In genomic region chr19:41831718-41832391, GRCm38 (mm10) we compare ENCODE assay signal across 8 mouse cellular contexts. TPM values are rescaled to one million over a fixed set of nuclear protein-coding genes. Genes with fewer than 3 reads are reported as not detected.
A peak's percentile ranks its signal among the peaks of the same experiment; 100 is the strongest.
DNase-seq lines count a peak whose midpoint lies in the region; ATAC-seq and TF ChIP-seq lines count a peak whose summit lies in the region.

No protein-coding gene starts in this region.

- H3K4me1 ChIP-seq in heart, embryonic 16.5 days (ENCODE audit: control insufficient read depth, insufficient read depth, low read length) = peaks cover 16% of the 10 kb centered on the region
- H3K4me1 ChIP-seq in bone marrow macrophage, adult 2 months (ENCODE audit: control insufficient read depth, insufficient read depth, low read length) = peaks cover 9% of the 10 kb centered on the region
- peaks cover 56% of the 10 kb centered on the region for H3K4me1 ChIP-seq in hindbrain, embryonic 10.5 days (replicated peaks)
- peaks cover 45% of the 10 kb centered on the region for H3K4me1 ChIP-seq in midbrain, embryonic 12.5 days

- ATAC-seq in heart, embryonic 16.5 days (replicated peaks; ENCODE audit: extremely low read depth, insufficient read depth, low FRiP score) = no peak
- ATAC-seq in midbrain, embryonic 12.5 days (ENCODE audit: low FRiP score, low read depth) = no peak

- H3K27me3 ChIP-seq in heart, embryonic 16.5 days (ENCODE audit: control insufficient read depth, insufficient read depth, low read length) = peaks cover 8% of the 10 kb centered on the region; the same call in 1 of the 2 replicates
- H3K27me3 ChIP-seq in hindbrain, embryonic 10.5 days (ENCODE audit: insufficient read depth, poor library complexity, severe bottlenecking) = peaks cover 25% of the 10 kb centered on the region
- H3K27me3 ChIP-seq in midbrain, embryonic 12.5 days = peaks cover 29% of the 10 kb centered on the region

- no peak for TF ChIP-seq POLR2A in bone marrow macrophage, adult 2 months (IDR thresholded peaks at IDR 0.05; ENCODE audit: borderline replicate concordance, low read depth, low read length)

- H3K27ac ChIP-seq in heart, embryonic 16.5 days (ENCODE audit: low read length) = no peak overlapping the region
- no peak overlapping the region for H3K27ac ChIP-seq in bone marrow macrophage, adult 2 months (ENCODE audit: insufficient read depth, low read depth, low read length)
- H3K27ac ChIP-seq in hindbrain, embryonic 10.5 days = peak overlapping the region; percentile 62
- 0 out of 2 replicates have a peak overlapping the region, but pooled peaks have one; percentile 20 for H3K27ac ChIP-seq in midbrain, embryonic 12.5 days (replicated peaks)

- no peak for TF ChIP-seq CTCF in bone marrow macrophage, adult 2 months (IDR thresholded peaks at IDR 0.05; ENCODE audit: low read depth, low read length)

- 20% methylated on average over 14 of the region's 14 CpGs for WGBS in heart, embryonic 16.5 days
- whole genome bisulfite sequencing in hindbrain, embryonic 10.5 days = 3% methylated on average over 14 of the region's 14 CpGs
- WGBS in midbrain, embryonic 12.5 days = 4% methylated on average over 14 of the region's 14 CpGs

- H3K9ac ChIP-seq in heart, embryonic 16.5 days (ENCODE audit: low read length) = peak overlapping the region; percentile 8; the same call in 1 of the 2 replicates
- peak overlapping the region; percentile 29; the same call in 1 of the 2 replicates for H3K9ac ChIP-seq in midbrain, embryonic 12.5 days (replicated peaks)

- no peaks in the 10 kb centered on the region for H3K9me3 ChIP-seq in heart, embryonic 16.5 days (replicated peaks; ENCODE audit: control insufficient read depth, low read length)
- no peaks in the 10 kb centered on the region for H3K9me3 ChIP-seq in hindbrain, embryonic 10.5 days
- H3K9me3 ChIP-seq in midbrain, embryonic 12.5 days = no peaks in the 10 kb centered on the region

- intact Hi-C loops in heart, postnatal 25 days (cut with DNase I) = loop anchor here (2.0 kb wide), 2 partner anchors 15 to 29 kb away; partner anchors contain the start of gene Arhgap19
- intact Hi-C loops in left cerebral cortex, postnatal 36 days (cut with DNase I) = loop anchor here (2.0 kb wide), 1 partner anchor 15 kb away; no protein-coding TSS in a partner anchor

- peak overlapping the region; percentile 78 for H3K4me3 ChIP-seq in heart, embryonic 16.5 days (ENCODE audit: low read length)
- peak overlapping the region; percentile 89 for H3K4me3 ChIP-seq in bone marrow macrophage, adult 2 months (ENCODE audit: insufficient read depth, low read length)
- H3K4me3 ChIP-seq in hindbrain, embryonic 10.5 days = peak overlapping the region; percentile 85
- H3K4me3 ChIP-seq in midbrain, embryonic 12.5 days = peak overlapping the region; percentile 79

- peak overlapping the region; percentile 98 for H3K4me2 ChIP-seq in heart, embryonic 16.5 days (ENCODE audit: low read depth, low read length)
- peak overlapping the region; percentile 98 for H3K4me2 ChIP-seq in midbrain, embryonic 12.5 days (replicated peaks)

- H3K36me3 ChIP-seq in heart, embryonic 16.5 days (ENCODE audit: control insufficient read depth, insufficient read depth) = no peaks in the 10 kb centered on the region
- no peaks in the 10 kb centered on the region for H3K36me3 ChIP-seq in hindbrain, embryonic 10.5 days
- H3K36me3 ChIP-seq in midbrain, embryonic 12.5 days = no peaks in the 10 kb centered on the region

- DNase-seq in heart, postnatal 25 days (ENCODE audit: low spot score) = no peak
- DNase-seq in hindbrain, embryonic 10.5 days (ENCODE audit: low spot score) = peak; percentile 40
- DNase-seq in urinary bladder, adult 18-20 months (ENCODE audit: low spot score in 2 of 2) = no peak
- no peak for DNase-seq in left cerebral cortex, postnatal 36 days (ENCODE audit: low spot score in 2 of 2)
- DNase-seq in T-cell, adult 2 months (ENCODE audit: low spot score) = no peak

RNA-seq across cellular contexts. Expression of gene Frat1, which starts 2.1 kb away (rescaled TPM):
- polyA plus RNA-seq in heart, embryonic 16.5 days (2015; fragmentation: Nextera tagmentation; extraction: Ambion mirVana) = 2.4 and 2.7 TPM in 2 replicates
- total RNA-seq in heart, postnatal 25 days (2021) = 1 to 10 TPM; 3.7 to 4.9 TPM
- polyA plus RNA-seq in bone marrow macrophage, adult 2 months (2012; ENCODE audit: insufficient read depth, insufficient read length, missing spikeins) = 6.3 and 7.7 TPM in 2 replicates
- 10.8 and 13.4 TPM in 2 replicates for polyA plus RNA-seq in hindbrain, embryonic 10.5 days (2016; fragmentation: Nextera tagmentation; extraction: Ambion mirVana)
- 15.5 and 18.6 TPM in 2 replicates for polyA plus RNA-seq in midbrain, embryonic 12.5 days (2016; fragmentation: Nextera tagmentation; extraction: Ambion mirVana)
- total RNA-seq in left cerebral cortex, postnatal 36 days (2021) = 10 to 100 TPM; 15.5 to 17.6 TPM

RNA-seq across cellular contexts. Expression of gene Frat2, which starts 16.1 kb away (rescaled TPM):
- 1.9 and 2.8 TPM in 2 replicates for polyA plus RNA-seq in heart, embryonic 16.5 days (2015; fragmentation: Nextera tagmentation; extraction: Ambion mirVana)
- total RNA-seq in heart, postnatal 25 days (2021) = 1 to 10 TPM; 5.6 to 5.8 TPM
- polyA plus RNA-seq in bone marrow macrophage, adult 2 months (2012; ENCODE audit: insufficient read depth, insufficient read length, missing spikeins) = 4.4 and 4.5 TPM in 2 replicates
- 5.4 and 6.7 TPM in 2 replicates for polyA plus RNA-seq in hindbrain, embryonic 10.5 days (2016; fragmentation: Nextera tagmentation; extraction: Ambion mirVana)
- 15.1 and 15.8 TPM in 2 replicates for polyA plus RNA-seq in midbrain, embryonic 12.5 days (2016; fragmentation: Nextera tagmentation; extraction: Ambion mirVana)
- 10 to 100 TPM in 1 of 2 experiments, 1 to 10 TPM in 1; 7.6 to 10.2 TPM for total RNA-seq in left cerebral cortex, postnatal 36 days (2021)

RNA-seq across cellular contexts. Expression of gene Arhgap19, which starts 30.0 kb away (rescaled TPM):
- polyA plus RNA-seq in heart, embryonic 16.5 days (2015; fragmentation: Nextera tagmentation; extraction: Ambion mirVana) = 12.7 and 13.6 TPM in 2 replicates
- total RNA-seq in heart, postnatal 25 days (2021) = 1 to 10 TPM; 1.6 to 1.8 TPM
- polyA plus RNA-seq in bone marrow macrophage, adult 2 months (2012; ENCODE audit: insufficient read depth, insufficient read length, missing spikeins) = 67.7 and 73.9 TPM in 2 replicates
- 27.9 and 37.9 TPM in 2 replicates for polyA plus RNA-seq in hindbrain, embryonic 10.5 days (2016; fragmentation: Nextera tagmentation; extraction: Ambion mirVana)
- 27.8 and 29.5 TPM in 2 replicates for polyA plus RNA-seq in midbrain, embryonic 12.5 days (2016; fragmentation: Nextera tagmentation; extraction: Ambion mirVana)
- 1 to 10 TPM; 2.7 to 3.4 TPM for total RNA-seq in left cerebral cortex, postnatal 36 days (2021)

Comparison
In these comparisons a context has a peak if more than half of its experiments do, and no peak if none do; other contexts are left out.
1. H3K27ac ChIP-seq: peak in hindbrain, embryonic 10.5 days (single experiment) and midbrain, embryonic 12.5 days (single experiment); none in heart, embryonic 16.5 days (single experiment) and bone marrow macrophage, adult 2 months (single experiment).
2. Peak in every context shown above with its lines, with median percentiles within 50 percentile points of each other: H3K4me3 ChIP-seq.